Mouse (Mus musculus): Measurements from ENCODE around the gene Prdm9.
"Not testable (repeated sequence)": the region's sequence is repeated elsewhere in the genome, so short reads cannot be mapped to it uniquely, and the experiment has no call there.

Gene Prdm9

DNA sequence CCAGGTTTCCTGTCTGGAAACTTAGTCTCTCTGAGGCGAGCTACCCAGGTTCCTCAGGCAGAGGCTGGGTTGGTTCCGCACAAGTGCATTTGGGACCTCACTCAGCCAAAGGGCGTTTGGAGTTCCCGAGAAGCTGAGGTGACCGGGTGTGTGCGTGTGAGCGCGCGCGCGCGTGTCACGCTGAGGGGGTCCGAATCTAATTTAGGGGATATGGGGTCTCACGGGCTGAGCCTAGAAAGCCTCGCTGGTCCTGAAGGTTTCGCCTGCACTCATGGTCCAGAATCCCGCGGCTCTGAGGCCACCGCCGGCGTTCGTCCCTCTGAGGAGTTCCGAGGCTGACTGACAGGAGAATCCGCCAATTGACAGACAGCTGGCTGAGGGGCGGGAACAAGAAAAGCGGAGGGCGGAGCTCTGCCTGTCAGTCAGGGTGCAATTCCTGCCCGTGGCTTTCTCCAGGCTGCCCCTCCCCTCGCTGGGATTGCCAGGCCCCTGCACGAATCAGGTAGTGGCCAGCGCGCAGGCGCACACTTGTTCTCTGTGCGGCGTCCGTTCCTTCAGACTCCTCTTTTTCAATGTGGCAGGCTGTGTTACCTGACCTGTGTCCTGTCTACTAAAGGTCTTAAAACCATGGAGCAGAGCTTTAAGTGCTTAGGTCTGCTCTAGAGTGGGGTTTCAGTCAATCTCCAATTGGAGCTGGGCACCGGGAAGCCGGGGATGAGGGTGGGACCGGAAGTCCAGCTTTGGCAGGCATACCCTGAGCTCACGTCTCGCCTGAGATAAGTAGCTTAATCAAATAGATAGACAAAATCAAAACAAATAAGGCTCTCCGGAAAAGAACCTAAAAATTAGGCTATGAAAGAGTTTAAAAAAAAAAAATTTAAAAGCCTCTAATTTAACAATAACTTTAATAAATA, at the start of gene Prdm9:
Prdm9 (minus strand) TSS at position 341 of the 914 bp plus-strand sequence.
- DNase-seq (ENCODE audit: low spot score) = peak; percentile 100

- DNase-seq (ENCODE audit: low spot score) = no peak
These were observed 35.3 kb upstream of the Prdm9 start for GRCm38 (mm10) chr17:15599496-15599895.

- no peak for DNase-seq (ENCODE audit: low spot score)
These were observed 27.2 kb upstream of the Prdm9 start for GRCm38 (mm10) chr17:15591216-15591881.

DNA sequence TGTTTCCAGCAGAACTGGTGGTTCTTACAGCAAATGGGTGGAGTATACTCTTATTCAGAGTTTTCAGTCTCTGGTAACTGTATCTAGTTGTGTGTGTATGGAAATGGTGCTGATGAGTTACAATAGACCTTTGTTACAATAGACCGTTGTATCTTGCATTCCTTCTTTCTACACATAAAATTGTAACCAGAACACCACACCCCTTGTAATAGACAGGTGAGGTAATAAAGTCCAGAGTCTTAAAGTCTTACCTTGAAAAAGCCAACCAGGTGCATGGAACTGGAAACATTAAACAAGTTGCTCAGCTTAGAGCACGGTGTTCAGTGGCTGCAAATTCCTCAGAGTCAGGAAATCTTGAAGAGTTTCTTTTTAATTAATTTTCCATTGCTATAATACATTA, 24.0 kb upstream of the Prdm9 start:
- no peak for DNase-seq (ENCODE audit: low spot score)

DNA sequence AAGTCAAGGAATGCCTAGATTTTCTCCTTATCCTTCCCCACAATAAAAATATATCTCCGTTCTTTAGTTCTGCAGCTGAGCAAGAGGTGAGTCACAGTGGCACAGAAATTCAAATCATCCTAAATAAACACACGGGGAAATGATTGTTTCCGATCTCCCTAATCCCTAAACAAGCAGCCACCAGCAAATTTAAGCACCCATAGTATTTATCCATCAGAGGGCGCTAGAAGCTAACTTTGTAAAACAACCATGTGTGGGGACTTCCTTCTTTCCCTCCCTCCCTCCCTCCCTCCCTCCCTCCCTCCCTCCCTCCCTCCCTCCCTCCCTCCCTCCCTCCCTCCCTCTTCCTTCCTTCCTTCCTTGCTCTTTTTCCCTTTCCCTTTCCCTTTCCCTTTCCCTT, 21.5 kb upstream of the Prdm9 start:
- no peak for DNase-seq (ENCODE audit: low spot score)

DNA sequence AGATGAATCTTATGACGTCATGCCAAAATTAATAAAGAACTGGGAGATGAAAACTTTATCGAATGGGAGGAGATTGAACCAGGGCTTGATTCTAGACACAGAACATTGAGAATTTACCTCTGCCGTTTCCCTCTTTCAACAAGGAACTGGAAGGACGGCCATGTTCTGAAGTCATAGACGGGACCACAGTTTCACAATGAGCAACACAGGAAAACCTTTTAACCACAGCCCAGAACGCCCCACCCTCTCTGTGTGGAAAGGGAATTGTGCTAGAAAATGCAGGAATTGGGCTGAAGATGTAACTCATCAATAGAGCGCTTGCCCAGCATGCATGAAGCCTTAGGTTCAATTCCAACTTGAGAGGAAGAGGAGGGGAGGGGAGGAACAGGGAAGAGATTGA, 18.9 kb upstream of the Prdm9 start:
- DNase-seq (ENCODE audit: low spot score) = no peak

DNA sequence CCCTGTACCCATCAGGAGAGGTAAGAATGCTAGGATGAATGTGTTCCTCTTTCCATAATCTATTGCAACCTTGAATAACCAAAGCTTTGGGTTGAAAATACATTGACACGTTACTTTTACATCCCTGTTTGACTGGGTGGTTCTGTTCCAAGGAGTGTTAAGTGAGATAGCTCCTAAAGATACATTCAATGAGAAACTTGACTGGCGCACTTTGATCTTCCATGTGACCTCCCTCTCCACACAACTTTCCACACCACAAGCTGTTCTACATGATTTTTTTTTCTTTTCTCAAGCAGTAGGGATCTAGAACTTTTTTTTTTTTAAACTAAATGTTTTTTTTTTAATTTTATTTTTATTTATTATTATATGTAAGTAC, 15.9 kb upstream of the Prdm9 start:
- DNase-seq (ENCODE audit: low spot score) = no peak

- DNase-seq (ENCODE audit: low spot score) = no peak
These were observed 15.4 kb upstream of the Prdm9 start for GRCm38 (mm10) chr17:15579410-15580071.

GRCm38 (mm10) chr17:15577291-15577694, 13.1 kb upstream of the Prdm9 start:
- DNase-seq (ENCODE audit: low spot score) = no peak

- no peak for DNase-seq (ENCODE audit: low spot score)
These were observed 10.9 kb upstream of the Prdm9 start for GRCm38 (mm10) chr17:15575056-15575455.

DNA sequence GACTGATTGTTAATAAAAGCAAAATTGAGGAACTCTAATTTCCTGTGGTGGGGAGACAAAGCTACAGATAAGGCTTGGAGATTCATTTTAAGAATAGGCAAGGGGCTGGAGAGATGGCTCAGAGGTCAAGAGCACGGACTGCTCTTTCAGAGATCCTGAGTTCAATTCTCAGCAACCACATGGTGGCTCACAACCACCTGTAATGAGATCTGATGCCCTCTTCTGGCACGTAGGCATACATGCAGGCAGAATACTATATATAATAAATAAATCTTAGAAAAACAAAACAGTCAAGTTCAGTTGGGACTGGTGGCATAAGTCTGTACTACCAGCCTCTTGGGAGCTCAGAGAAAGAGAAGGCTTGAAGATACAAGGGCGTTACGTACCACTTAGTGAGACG, 2.8 kb upstream of the Prdm9 start:
- no peak for DNase-seq (ENCODE audit: low spot score)

DNA sequence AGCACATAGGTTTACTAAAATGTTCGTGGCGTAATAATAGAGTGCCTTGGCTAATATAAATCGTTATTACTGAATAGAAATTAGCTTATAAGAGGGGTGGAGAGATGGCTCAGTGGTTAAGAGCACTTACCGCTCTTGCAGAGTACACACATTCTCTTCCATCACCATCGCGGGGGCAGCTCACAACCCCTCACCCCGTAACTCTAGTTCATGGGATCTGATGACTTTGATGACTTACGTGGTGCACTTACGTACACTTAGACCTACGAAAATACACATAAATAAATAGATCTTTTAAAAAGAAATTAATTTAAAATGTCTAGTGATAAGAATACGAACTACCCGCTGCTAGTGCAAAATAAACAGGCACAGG, 760 bp upstream of the Prdm9 start:
- no peak for DNase-seq (ENCODE audit: low spot score)

- DNase-seq (ENCODE audit: low spot score) = no peak
These were observed 4.2 kb downstream of the Prdm9 start for GRCm38 (mm10) chr17:15559946-15560345.

GRCm38 (mm10) chr17:15549713-15550112, 14.4 kb downstream of the Prdm9 start:
- no peak for DNase-seq (ENCODE audit: low spot score)

- DNase-seq (ENCODE audit: low spot score) = no peak
These were observed 17.7 kb downstream of the Prdm9 start for GRCm38 (mm10) chr17:15546440-15546839.

DNA sequence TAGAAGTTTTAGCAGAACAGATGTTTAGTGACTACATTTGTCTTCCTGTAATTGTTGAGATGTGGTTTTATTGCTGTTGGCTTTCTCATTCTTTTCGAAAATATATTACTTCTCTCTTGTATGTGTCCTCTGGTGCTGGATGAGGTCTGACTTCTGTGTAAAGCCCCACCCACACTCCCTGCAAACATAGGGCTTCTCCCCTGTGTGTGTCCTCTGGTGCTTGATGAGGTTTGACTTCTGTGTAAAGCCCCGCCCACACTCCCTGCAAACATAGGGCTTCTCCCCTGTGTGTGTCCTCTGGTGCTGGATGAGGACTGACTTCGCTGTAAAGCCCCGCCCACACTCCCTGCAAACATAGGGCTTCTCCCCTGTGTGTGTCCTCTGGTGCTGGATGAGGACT, 20.3 kb downstream of the Prdm9 start:
- DNase-seq (ENCODE audit: low spot score) = not testable (repeated sequence)

- DNase-seq (ENCODE audit: low spot score) = no peak
These were observed 23.8 kb downstream of the Prdm9 start for GRCm38 (mm10) chr17:15540309-15540708.

DNA sequence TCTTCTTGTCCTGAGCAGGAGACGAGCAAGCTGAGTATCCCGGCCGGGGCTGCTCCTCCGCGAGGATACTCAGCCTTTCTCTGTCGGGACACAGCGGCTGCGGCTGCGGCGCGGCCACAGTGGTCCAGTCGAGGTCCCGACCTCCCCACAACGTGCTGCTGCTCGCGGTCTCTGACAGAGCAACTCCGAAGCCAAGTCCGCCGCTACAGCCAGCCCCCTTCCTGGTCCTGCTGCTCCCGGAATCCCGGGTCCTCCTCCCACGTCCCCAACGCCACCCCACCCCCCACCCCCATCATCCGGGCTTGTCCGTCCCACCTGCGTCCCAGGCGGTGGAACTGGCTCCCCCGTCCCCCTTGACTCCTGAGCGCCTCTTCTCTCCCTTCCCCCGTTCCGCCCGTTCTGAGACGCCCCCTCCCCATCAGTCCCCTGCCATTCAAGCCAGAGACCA, 27.7 kb downstream of the Prdm9 start:
- no peak for DNase-seq (ENCODE audit: low spot score)

GRCm38 (mm10) chr17:15535943-15536342, 28.2 kb downstream of the Prdm9 start:
- no peak for DNase-seq (ENCODE audit: low spot score)

GRCm38 (mm10) chr17:15535162-15535800, 28.9 kb downstream of the Prdm9 start:
- DNase-seq (ENCODE audit: low spot score) = no peak

DNA sequence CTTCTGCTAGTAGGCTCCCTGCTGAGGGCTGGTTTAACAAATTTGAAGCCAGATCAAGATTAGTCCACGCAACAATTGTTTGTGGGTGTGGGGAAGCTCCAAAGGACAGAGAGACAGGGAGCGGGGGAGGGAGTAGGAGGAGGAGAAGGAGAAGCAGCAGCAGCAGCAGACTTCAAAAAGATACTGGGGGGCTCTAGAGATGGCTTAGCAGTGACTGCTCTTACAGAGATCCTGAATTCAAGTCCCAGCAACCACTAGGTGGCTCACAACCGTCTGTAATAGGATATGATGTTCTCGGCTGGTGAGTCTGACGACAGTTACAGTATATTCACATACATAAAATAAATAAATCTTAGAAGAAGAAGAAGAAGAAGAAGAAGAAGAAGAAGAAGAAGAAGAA, 34.0 kb downstream of the Prdm9 start:
- peak; percentile 42 for DNase-seq (ENCODE audit: low spot score)

GRCm38 (mm10) chr17:15528887-15529286, 35.3 kb downstream of the Prdm9 start:
- DNase-seq (ENCODE audit: low spot score) = no peak

DNA sequence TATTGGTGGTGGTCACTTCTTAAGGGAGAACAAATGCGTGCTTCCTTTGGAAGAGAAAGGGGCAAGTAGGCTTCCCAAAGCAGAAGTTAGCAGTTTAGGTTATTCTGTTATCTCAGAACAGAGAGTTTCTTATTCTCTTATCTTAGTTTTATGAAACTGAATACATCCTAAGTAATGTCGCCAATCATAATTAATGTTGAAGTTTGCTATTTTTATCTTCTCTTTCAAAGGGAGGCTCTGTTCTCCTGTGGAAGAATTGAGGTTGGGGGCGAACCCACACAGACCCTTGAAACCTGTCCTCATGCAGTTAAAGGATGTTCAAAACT, 36.4 kb downstream of the Prdm9 start:
- DNase-seq (ENCODE audit: low spot score) = no peak

All from layer of hippocampus, adult 9-10 months (tissue).